Mouse (Mus musculus): ENCODE measurements around the gene Fam89a. TPM values are rescaled to one million over a fixed set of nuclear protein-coding genes. Genes with fewer than 3 reads are reported as not detected.

The Fam89a gene
- 4.6 TPM for polyA plus RNA-seq (2014; fragmentation: Illumina TruSeq; extraction: RNeasy Lipid Tissue Mini Kit (QIAGEN cat#74804); ENCODE audit: low read depth, low replicate concordance)

GRCm38 (mm10) chr8:124751709-124752173 is at the start of gene Fam89a:
Gene Fam89a (minus strand): TSS chr8:124751832.

GRCm38 (mm10) chr8:124792708-124793107 is 41.1 kb upstream of the Fam89a start, which contains the start of gene Trim67:
Gene Trim67 (plus strand): TSS chr8:124793092.

GRCm38 (mm10) chr8:124721862-124722515 is 29.6 kb downstream of the Fam89a start, which contains the start of the genes Ttc13 and Arv1:
Gene Ttc13 (minus strand): TSS chr8:124721983.
Gene Arv1 (plus strand): TSS chr8:124722139.

Other genes with a start within 250 kb of the Fam89a start
- gene Cog2, start 231.1 kb downstream of the Fam89a start, polyA plus RNA-seq (2014; fragmentation: Illumina TruSeq; extraction: RNeasy Lipid Tissue Mini Kit (QIAGEN cat#74804); ENCODE audit: low read depth, low replicate concordance), result 22.8 TPM
- gene Agt, start 182.1 kb downstream of the Fam89a start, polyA plus RNA-seq (2014; fragmentation: Illumina TruSeq; extraction: RNeasy Lipid Tissue Mini Kit (QIAGEN cat#74804); ENCODE audit: low read depth, low replicate concordance), result 221 TPM
- not detected for gene Capn9, start 175.7 kb downstream of the Fam89a start, polyA plus RNA-seq (2014; fragmentation: Illumina TruSeq; extraction: RNeasy Lipid Tissue Mini Kit (QIAGEN cat#74804); ENCODE audit: low read depth, low replicate concordance)
- 24.7 TPM for gene 2310022B05Rik, start 88.5 kb downstream of the Fam89a start, polyA plus RNA-seq (2014; fragmentation: Illumina TruSeq; extraction: RNeasy Lipid Tissue Mini Kit (QIAGEN cat#74804); ENCODE audit: low read depth, low replicate concordance)
- 38.5 TPM for gene Ttc13, start 29.8 kb downstream of the Fam89a start, polyA plus RNA-seq (2014; fragmentation: Illumina TruSeq; extraction: RNeasy Lipid Tissue Mini Kit (QIAGEN cat#74804); ENCODE audit: low read depth, low replicate concordance)
- gene Arv1, start 29.7 kb downstream of the Fam89a start, polyA plus RNA-seq (2014; fragmentation: Illumina TruSeq; extraction: RNeasy Lipid Tissue Mini Kit (QIAGEN cat#74804); ENCODE audit: low read depth, low replicate concordance), result 9.9 TPM
- gene Trim67, start 41.3 kb upstream of the Fam89a start, polyA plus RNA-seq (2014; fragmentation: Illumina TruSeq; extraction: RNeasy Lipid Tissue Mini Kit (QIAGEN cat#74804); ENCODE audit: low read depth, low replicate concordance), result 4.1 TPM
- gene Gnpat, start 111.2 kb upstream of the Fam89a start, polyA plus RNA-seq (2014; fragmentation: Illumina TruSeq; extraction: RNeasy Lipid Tissue Mini Kit (QIAGEN cat#74804); ENCODE audit: low read depth, low replicate concordance), result 125 TPM
- gene 2810004N23Rik, start 111.3 kb upstream of the Fam89a start, polyA plus RNA-seq (2014; fragmentation: Illumina TruSeq; extraction: RNeasy Lipid Tissue Mini Kit (QIAGEN cat#74804); ENCODE audit: low read depth, low replicate concordance), result 19.3 TPM
- gene Exoc8, start 145.9 kb upstream of the Fam89a start, polyA plus RNA-seq (2014; fragmentation: Illumina TruSeq; extraction: RNeasy Lipid Tissue Mini Kit (QIAGEN cat#74804); ENCODE audit: low read depth, low replicate concordance), result 6.7 TPM
- gene Sprtn, start 146.1 kb upstream of the Fam89a start, polyA plus RNA-seq (2014; fragmentation: Illumina TruSeq; extraction: RNeasy Lipid Tissue Mini Kit (QIAGEN cat#74804); ENCODE audit: low read depth, low replicate concordance), result 15.6 TPM
- 30.1 TPM for gene Egln1, start 197.5 kb upstream of the Fam89a start, polyA plus RNA-seq (2014; fragmentation: Illumina TruSeq; extraction: RNeasy Lipid Tissue Mini Kit (QIAGEN cat#74804); ENCODE audit: low read depth, low replicate concordance)

Measured in adipose tissue, adult 10 weeks (tissue).